ENCODE assay signal across 8 mouse cellular contexts in genomic region chr1:191183163-191184065, GRCm38 (mm10). TPM values are rescaled to one million over a fixed set of nuclear protein-coding genes. Genes with fewer than 3 reads are reported as not detected.
DNase-seq lines count a peak whose midpoint lies in the region; ATAC-seq lines count a peak whose summit lies in the region.

No protein-coding gene starts in this region.

- H3K4me1 ChIP-seq in embryonic facial prominence, embryonic 13.5 days = peaks cover 62% of the 10 kb centered on the region
- H3K4me1 ChIP-seq in limb, embryonic 10.5 days = peaks cover 73% of the 10 kb centered on the region
- H3K4me1 ChIP-seq in midbrain, embryonic 12.5 days = peaks cover 53% of the 10 kb centered on the region

- no peaks in the 10 kb centered on the region for H3K9me3 ChIP-seq in embryonic facial prominence, embryonic 13.5 days
- no peaks in the 10 kb centered on the region for H3K9me3 ChIP-seq in limb, embryonic 10.5 days (replicated peaks)
- H3K9me3 ChIP-seq in midbrain, embryonic 12.5 days = no peaks in the 10 kb centered on the region

- H3K27me3 ChIP-seq in embryonic facial prominence, embryonic 13.5 days = peaks cover 95% of the 10 kb centered on the region
- peaks cover 75% of the 10 kb centered on the region for H3K27me3 ChIP-seq in limb, embryonic 10.5 days (ENCODE audit: low read depth, poor library complexity, severe bottlenecking)
- H3K27me3 ChIP-seq in midbrain, embryonic 12.5 days = peaks cover 95% of the 10 kb centered on the region

- peak; percentile 79 for ATAC-seq in embryonic facial prominence, embryonic 13.5 days (ENCODE audit: insufficient number of reproducible peaks, insufficient read depth, low FRiP score, low TSS enrichment, low read depth)
- peak; percentile 84 for ATAC-seq in midbrain, embryonic 12.5 days (ENCODE audit: low FRiP score, low read depth)

- H3K9ac ChIP-seq in embryonic facial prominence, embryonic 13.5 days = peak overlapping the region; percentile 65
- peak overlapping the region; percentile 58 for H3K9ac ChIP-seq in midbrain, embryonic 12.5 days (replicated peaks)

- under 1% methylated on average over 67 of the region's 67 CpGs for WGBS in embryonic facial prominence, embryonic 13.5 days
- under 1% methylated on average over 67 of the region's 67 CpGs for WGBS in limb, embryonic 10.5 days
- WGBS in midbrain, embryonic 12.5 days = under 1% methylated on average over 66 of the region's 67 CpGs

- H3K27ac ChIP-seq in embryonic facial prominence, embryonic 13.5 days = no peak overlapping the region
- H3K27ac ChIP-seq in limb, embryonic 10.5 days = peak overlapping the region; percentile 75
- H3K27ac ChIP-seq in midbrain, embryonic 12.5 days (replicated peaks) = 0 out of 2 replicates have a peak overlapping the region, but pooled peaks have one; percentile 8

- peak; percentile 88 for DNase-seq in 3T3-L1 (ENCODE audit: low read depth, low spot score)
- DNase-seq in adrenal gland, postnatal 4 days (ENCODE audit: low spot score in 2 of 2) = peak; percentile 92 to 98
- DNase-seq in heart, adult 11 months = peak; percentile 100
- peak; percentile 99 for DNase-seq in kidney, adult 18-20 months
- DNase-seq in limb, embryonic 10.5 days (ENCODE audit: low spot score) = peak; percentile 88
- DNase-seq in skeletal muscle tissue, adult 2 months (ENCODE audit: low read depth, low spot score) = peak; percentile 99

- peak overlapping the region; percentile 99 for H3K4me2 ChIP-seq in embryonic facial prominence, embryonic 13.5 days
- H3K4me2 ChIP-seq in midbrain, embryonic 12.5 days (replicated peaks) = peak overlapping the region; percentile 97

- no peaks in the 10 kb centered on the region for H3K36me3 ChIP-seq in embryonic facial prominence, embryonic 13.5 days
- H3K36me3 ChIP-seq in limb, embryonic 10.5 days = no peaks in the 10 kb centered on the region
- no peaks in the 10 kb centered on the region for H3K36me3 ChIP-seq in midbrain, embryonic 12.5 days

- peak overlapping the region; percentile 60 for H3K4me3 ChIP-seq in embryonic facial prominence, embryonic 13.5 days
- H3K4me3 ChIP-seq in limb, embryonic 10.5 days = peak overlapping the region; percentile 70
- peak overlapping the region; percentile 51 for H3K4me3 ChIP-seq in midbrain, embryonic 12.5 days

RNA-seq across cellular contexts. Expression of gene Fam71a, which starts 18.8 kb away (rescaled TPM):
- total RNA-seq in adrenal gland, postnatal 4 days (2021) = not detected
- not detected in 2 replicates for polyA plus RNA-seq in embryonic facial prominence, embryonic 13.5 days (2015; fragmentation: Nextera tagmentation; extraction: Ambion mirVana)
- polyA plus RNA-seq in limb, embryonic 10.5 days (2016; fragmentation: Nextera tagmentation; extraction: Ambion mirVana) = not detected in 2 replicates
- not detected in 2 replicates for polyA plus RNA-seq in midbrain, embryonic 12.5 days (2016; fragmentation: Nextera tagmentation; extraction: Ambion mirVana)

RNA-seq across cellular contexts. Expression of gene Atf3, which starts 34.4 kb away (rescaled TPM):
- 1 to 10 TPM; 1.8 to 2.3 TPM for total RNA-seq in adrenal gland, postnatal 4 days (2021)
- 2.6 and 2.9 TPM in 2 replicates for polyA plus RNA-seq in embryonic facial prominence, embryonic 13.5 days (2015; fragmentation: Nextera tagmentation; extraction: Ambion mirVana)
- 1.8 and 2.8 TPM in 2 replicates for polyA plus RNA-seq in limb, embryonic 10.5 days (2016; fragmentation: Nextera tagmentation; extraction: Ambion mirVana)
- polyA plus RNA-seq in midbrain, embryonic 12.5 days (2016; fragmentation: Nextera tagmentation; extraction: Ambion mirVana) = 1.5 and 2.1 TPM in 2 replicates
